Mouse (Mus musculus) left cerebral cortex, adult 2 months (tissue): ENCODE data around the gene Fam168a. TPM values are rescaled to one million over a fixed set of nuclear protein-coding genes. Genes with fewer than 3 reads are reported as not detected.

Experiments
- DNase-seq, 2 experiments: peaks; one replicate each; pipeline ENCODE4 v3.0.0; 2021 to 2022; ENCODE audit warnings: low spot score in 2 of 2, mixed read lengths in 1 of 2; ENCODE audit errors: extremely low spot score in 1 of 2
- H3K27ac ChIP-seq: fragments of 200-600 bp; 2 replicates; pipeline ENCODE4 v1.8.1; 2022
- H3K4me3 ChIP-seq: fragments of 200-600 bp; 2 replicates; pipeline ENCODE4 v1.8.1; 2022
- CTCF ChIP-seq: fragments of 200-600 bp; IDR thresholded peaks from 2 replicates; pipeline ENCODE4 v1.8.1; 2022; ENCODE audit warnings: antibody characterized with exemption, mild to moderate bottlenecking, moderate library complexity
- intact Hi-C: fragments of 180-260 bp; cut with DNase I; formaldehyde crosslinking; loops from one replicate; pipeline ENCODE4 v1.15.1; 2025
- total RNA-seq, 2 experiments: library from RNA; stranded (reverse); gene quantifications; 2 replicates each; pipeline ENCODE4 v1.2.3; 2021

Fam168a gene
- total RNA-seq, 2 experiments from 2014 or later = 215 to 220 TPM

GRCm38 (mm10) chr7:100678948-100679880 is 27.2 kb upstream of the Fam168a start:
- H3K27ac ChIP-seq = no peak overlapping the region
- DNase-seq = no peak
- no peak overlapping the region for H3K4me3 ChIP-seq
- intact Hi-C loops = no loop called here
- no peak for TF ChIP-seq CTCF

DNA sequence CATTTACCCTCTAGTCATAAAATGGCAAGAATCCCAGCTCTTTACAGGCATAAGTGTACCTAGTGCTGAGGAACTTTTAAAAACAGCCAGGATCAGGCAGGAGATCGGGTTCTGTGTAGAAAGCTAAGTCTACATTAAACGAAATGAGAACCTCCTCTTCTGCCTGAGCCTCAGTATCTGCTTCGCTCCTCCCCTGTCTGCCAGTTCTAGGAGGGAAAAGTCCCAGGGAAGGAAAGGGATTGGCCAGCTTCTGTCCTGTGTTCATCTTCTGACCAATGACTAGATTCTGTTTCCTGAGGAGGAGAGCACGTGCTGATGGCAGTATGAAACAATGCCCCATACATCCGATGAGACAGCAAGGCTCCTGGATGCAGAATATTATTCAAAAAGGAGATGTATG is 25.3 kb upstream of the Fam168a start:
- DNase-seq = no peak
- no peak for TF ChIP-seq CTCF
- intact Hi-C loops = no loop called here
- H3K4me3 ChIP-seq = no peak overlapping the region
- no peak overlapping the region; the same call in 1 of the 2 replicates for H3K27ac ChIP-seq

DNA sequence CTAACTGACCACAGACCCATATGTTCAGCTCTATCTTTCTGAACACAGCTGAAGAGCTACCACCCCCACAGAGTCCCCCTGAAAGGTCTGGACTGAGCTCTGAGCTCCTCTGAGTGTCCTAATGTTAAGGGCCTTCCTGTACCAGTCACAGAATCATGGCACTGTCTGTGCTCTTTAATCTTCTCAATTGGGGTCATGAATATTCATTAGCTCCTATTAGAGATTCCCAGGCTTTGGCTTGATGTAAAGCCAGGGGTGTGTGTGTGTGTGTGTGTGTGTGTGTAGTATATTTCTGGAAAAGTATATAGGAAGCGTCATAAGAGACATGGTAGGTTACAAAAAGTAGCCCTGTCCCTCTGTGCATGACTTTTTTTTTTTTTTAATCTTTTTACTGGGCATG is 23.2 kb upstream of the Fam168a start:
- no peak for TF ChIP-seq CTCF
- no peak overlapping the region for H3K27ac ChIP-seq
- intact Hi-C loops = no loop called here

GRCm38 (mm10) chr7:100684081-100684480 is 22.4 kb upstream of the Fam168a start:
- Histone ChIP-seq H3K27ac (no peak overlapping the region), H3K4me3 (no peak overlapping the region)
- DNase-seq = no peak
- intact Hi-C loops = loop anchor here (1.0 kb wide), 2 partner anchors 39 to 164 kb away; no protein-coding TSS in a partner anchor
- TF ChIP-seq CTCF = no peak

More for the DNA sequence above, 23.2 kb upstream of the Fam168a start:
- no peak overlapping the region for H3K4me3 ChIP-seq
- no peak for DNase-seq

DNA sequence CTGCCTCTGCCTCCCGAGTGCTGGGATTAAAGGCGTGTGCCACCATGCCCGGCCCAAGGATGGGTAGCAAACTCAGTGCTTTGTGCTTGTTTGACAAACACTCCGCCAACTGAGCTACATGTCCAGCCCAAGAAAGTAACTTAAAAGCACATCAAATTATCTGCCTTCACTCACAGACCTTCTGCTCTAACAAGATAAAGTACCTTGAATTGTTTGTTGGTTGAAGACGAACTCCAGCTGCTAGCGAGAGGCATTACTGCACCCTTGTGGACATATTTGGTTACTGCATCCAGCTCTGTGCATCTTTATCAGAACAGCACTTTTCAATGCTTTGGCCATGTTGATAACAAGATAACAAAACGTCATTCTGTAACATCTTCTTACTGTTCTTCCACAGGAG is 21.9 kb upstream of the Fam168a start:
- no peak overlapping the region for H3K4me3 ChIP-seq
- peak; percentile 92 for TF ChIP-seq CTCF
- no peak overlapping the region for H3K27ac ChIP-seq
- intact Hi-C loops = loop anchor here (1.0 kb wide), 2 partner anchors 39 to 164 kb away; no protein-coding TSS in a partner anchor
- peak; percentile 54 to 55 for DNase-seq

DNA sequence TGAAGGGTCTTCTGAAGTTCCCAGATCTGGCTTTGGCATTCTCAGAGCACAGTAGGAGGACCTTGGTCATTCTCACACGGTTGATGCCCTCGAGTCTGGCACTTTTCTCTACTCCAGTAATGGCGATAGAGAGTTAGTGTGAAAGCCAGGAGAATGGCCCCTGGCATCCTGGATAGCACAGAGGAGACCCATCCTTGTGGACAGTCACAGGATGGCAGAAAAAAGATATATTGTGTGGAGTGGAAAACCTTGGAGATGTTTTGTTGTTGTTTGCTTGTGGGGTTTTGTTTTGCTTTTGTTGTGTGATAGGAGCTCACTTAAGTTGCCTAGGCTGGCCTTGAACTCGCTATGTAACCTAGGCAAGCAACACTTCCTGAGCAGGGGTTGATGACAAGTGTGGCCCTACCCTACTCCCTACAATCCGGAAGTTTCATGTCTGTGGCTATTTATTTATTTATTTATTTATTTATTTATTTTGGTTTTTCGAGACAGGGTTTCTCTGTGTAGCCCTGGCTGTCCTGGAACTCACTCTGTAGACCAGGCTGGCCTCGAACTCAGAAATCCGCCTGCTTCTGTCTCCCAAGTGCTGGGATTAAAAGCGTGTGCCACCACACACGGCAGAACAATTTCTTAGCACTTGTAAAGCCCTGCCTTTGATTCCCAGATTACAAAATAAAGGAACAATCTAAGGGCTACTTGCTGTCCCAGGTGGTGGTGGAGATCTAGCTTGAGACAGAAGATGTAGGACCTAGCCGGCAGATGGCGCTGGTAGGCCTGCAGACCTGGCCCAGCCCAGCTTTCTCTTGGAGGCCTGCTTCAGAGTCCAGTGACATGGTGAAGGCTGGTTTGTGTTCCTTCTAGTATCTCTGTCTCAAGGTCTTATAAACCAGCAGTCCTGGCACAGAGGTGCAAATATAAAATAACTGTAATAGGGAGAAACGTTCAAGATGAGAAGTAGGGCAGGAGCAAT is 21.1 kb upstream of the Fam168a start:
- Histone ChIP-seq H3K27ac (no peak overlapping the region), H3K4me3 (no peak overlapping the region)
- peak; percentile 82 for TF ChIP-seq CTCF
- intact Hi-C loops = loop anchor here (1.0 to 5.0 kb wide), 3 partner anchors 113 to 179 kb away; no protein-coding TSS in a partner anchor
- DNase-seq = peak; percentile 63 to 74

GRCm38 (mm10) chr7:100688471-100688870 is 18.0 kb upstream of the Fam168a start:
- Histone ChIP-seq H3K4me3 (no peak overlapping the region), H3K27ac (no peak overlapping the region)
- no peak for DNase-seq
- intact Hi-C loops = loop anchor here (5.0 kb wide), 1 partner anchor 129 kb away; no protein-coding TSS in a partner anchor
- TF ChIP-seq CTCF = no peak

DNA sequence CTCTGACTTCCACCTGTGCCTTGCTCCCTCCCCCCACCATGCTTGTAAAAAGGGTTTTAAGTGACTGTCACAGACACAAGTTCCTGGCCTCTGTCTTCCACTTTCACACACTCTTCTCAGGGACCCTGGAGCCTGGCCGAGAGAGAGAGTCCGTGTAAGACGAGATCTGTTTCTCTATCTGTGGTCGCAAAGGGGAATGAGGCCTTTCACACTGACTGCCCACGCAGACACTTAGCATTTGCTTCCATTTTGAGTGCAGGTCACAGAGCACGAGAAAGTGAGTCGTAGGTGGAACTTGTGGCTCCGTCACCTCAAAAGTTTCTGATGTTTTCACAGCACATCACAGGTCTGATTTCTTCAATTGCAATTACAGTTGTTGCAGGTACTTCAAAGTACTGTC is 13.2 kb upstream of the Fam168a start:
- Histone ChIP-seq H3K27ac (no peak overlapping the region), H3K4me3 (no peak overlapping the region)
- no peak for DNase-seq
- intact Hi-C loops = no loop called here
- TF ChIP-seq CTCF = no peak

GRCm38 (mm10) chr7:100699771-100700770 is 6.4 kb upstream of the Fam168a start:
- TF ChIP-seq CTCF = no peak
- intact Hi-C loops = no loop called here
- DNase-seq = no peak
- Histone ChIP-seq H3K27ac (no peak overlapping the region), H3K4me3 (no peak overlapping the region)

DNA sequence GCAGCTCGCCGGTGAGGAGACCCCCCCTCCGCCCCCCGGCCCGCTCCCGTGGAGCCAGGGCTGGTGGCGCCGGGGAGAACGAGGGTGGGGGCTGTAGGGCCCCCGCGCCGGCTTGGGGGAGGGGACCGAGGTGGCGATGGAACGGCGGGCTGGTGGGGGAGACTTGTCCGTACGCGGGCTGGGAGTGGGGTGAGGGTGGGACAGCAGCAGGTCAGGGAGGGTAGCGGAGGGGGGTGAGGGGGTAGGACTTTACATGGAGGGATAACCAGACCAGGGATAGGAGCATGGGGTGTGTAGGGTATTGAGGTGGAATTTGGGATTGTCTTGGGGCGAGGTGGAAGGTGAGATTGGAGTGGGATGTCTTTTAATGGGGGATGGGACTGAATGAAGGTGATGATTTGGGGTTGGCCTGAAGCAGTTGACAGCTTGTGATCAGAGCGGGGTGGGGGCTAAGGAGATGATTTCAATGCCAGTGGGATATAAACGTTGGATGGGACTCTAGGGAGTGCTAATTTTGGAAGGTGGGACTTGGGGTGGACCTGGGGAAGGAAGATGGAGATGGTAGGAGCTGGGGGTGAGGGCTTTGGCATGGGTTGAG is 547 bp downstream of the Fam168a start:
- Histone ChIP-seq H3K27ac (peak overlapping the region; percentile 100), H3K4me3 (peak overlapping the region; percentile 74)
- no peak for DNase-seq
- no peak for TF ChIP-seq CTCF
- intact Hi-C loops = loop anchor here (5.0 kb wide), 2 partner anchors 90 to 110 kb away; no protein-coding TSS in a partner anchor
